Mouse (Mus musculus) gastrocnemius, postnatal 4 days (tissue): ENCODE results near the gene Pls1. TPM values are rescaled to one million over a fixed set of nuclear protein-coding genes. Genes with fewer than 3 reads are reported as not detected.
A peak's percentile ranks its signal among the peaks of the same experiment; 100 is the strongest.

Experiments
- DNase-seq, 2 experiments: peaks; one replicate each; pipeline ENCODE4 v3.0.0; 2021 to 2022; ENCODE audit warnings: low spot score in 2 of 2, mixed read lengths in 2 of 2
- total RNA-seq, 2 experiments: library from RNA; stranded (reverse); gene quantifications; 2 replicates each; pipeline ENCODE4 v1.2.3; 2021

Gene Pls1
- total RNA-seq, 2 experiments from 2014 or later: 0.67 to 0.78 TPM

DNA sequence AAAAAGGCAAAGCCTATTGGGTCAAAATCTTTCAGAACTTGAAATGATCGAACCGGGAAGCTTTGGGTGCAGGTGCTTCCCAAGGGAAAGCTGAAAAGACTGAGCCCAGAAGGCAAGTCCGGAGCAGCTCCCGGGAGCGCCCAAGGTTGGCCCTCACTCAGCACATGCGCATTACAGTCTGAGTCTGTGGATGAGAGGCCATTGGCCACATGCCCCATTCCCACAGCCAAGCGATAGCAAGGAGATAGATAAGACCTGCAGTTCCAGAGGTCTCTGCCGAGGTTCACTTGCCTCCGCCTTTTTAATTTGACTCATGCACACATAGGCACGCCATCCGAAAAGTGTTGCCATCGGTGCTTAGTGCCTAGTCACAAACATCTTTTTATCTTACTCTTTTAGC lies 39.7 kb downstream of the Pls1 start:
- DNase-seq: no peak

DNA sequence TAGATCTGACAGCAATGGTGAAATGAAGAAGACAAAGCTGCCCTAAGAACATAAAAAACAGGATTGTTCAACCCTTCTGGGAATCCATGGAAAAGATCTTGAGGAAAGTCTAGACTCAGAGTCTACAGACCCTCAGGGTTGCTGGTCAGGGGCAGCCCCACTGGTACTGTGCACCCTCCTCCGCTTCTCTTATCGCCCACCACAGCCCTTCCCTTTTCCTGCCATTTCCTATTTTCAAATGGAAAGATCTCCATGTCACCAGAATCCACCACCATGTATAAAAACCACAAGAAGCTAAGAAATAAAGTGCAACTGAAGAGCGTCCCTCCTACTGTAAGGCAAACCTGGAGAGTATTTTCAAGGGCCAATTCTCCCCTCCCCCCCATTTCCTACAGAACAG lies 41.3 kb downstream of the Pls1 start:
- DNase-seq: no peak

DNA sequence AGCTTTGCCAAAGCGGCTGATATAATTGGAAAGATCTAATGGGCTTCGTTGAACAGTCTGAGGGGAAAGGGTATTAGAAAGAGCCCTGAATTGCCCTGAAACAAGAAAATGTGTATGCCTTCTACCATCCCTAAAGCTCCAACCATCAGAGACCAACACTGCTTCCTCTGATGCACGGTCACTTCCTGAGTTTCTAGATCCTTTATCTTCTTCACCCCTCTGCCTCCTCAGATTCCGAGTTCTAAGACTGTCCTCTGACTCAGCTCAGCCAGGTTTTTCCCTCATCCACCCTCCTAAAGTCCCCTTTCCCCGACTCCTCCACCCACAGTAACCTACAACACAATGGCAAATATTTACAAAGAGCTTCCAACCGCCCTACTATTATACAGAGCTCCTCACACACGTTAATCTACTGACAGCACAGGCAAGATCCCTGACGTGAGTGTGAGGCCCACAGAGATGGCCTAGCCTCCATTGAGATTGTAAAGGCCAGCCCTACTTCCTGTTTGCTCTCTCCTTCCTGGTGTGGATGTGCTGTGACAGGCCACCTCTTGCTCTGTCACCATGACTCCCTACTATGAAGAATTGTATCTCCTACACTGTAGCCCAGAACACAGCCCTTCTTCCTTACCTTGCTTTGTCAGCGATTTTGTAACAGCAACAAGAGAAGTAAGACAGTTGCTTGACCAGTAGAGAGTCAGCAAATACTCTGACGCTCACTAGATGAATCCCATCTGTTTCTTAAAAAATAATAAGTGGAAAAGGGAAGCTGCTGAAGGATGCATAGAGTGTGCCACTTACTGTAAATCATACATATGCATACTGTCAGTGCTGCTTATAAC lies 43.3 kb downstream of the Pls1 start:
- DNase-seq: no peak

DNA sequence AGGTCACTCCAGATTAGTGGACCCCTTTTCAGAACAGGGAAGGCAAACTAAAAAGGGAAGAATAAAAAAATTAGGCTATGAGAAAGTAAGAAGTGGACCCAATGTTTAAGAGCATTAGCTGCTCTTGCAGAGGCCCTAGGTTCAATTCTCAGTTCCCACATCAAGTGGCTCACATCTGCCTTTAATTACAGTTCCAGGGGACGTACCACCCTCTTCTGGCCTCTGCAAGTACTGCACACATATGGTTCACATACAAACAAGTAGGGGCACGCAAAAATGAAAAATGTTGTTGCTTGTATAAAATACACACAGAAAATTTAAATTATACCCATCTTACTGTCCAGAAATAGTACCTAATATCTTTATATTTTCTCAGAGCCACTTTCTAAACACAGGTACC lies 48.8 kb downstream of the Pls1 start:
- no peak for DNase-seq

DNA sequence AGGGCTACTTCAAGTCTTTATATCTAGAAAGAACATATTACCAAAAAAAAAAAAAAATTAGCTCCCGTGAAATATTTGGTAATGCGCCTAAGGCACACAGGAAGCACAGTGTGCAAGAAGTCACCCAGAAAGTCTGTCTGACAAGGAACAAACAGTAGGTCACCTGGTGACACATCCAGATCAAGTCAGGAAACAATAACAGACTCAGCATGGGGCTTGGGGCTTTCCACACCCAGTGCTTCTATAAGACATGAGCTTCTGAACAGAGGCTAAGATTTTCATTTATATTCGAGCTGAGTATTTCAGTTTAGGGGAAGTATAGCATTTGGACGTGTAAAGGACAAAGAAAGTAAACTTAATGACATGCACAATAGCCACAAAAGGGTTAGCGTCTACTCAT lies 49.3 kb downstream of the Pls1 start:
- DNase-seq: no peak

DNA sequence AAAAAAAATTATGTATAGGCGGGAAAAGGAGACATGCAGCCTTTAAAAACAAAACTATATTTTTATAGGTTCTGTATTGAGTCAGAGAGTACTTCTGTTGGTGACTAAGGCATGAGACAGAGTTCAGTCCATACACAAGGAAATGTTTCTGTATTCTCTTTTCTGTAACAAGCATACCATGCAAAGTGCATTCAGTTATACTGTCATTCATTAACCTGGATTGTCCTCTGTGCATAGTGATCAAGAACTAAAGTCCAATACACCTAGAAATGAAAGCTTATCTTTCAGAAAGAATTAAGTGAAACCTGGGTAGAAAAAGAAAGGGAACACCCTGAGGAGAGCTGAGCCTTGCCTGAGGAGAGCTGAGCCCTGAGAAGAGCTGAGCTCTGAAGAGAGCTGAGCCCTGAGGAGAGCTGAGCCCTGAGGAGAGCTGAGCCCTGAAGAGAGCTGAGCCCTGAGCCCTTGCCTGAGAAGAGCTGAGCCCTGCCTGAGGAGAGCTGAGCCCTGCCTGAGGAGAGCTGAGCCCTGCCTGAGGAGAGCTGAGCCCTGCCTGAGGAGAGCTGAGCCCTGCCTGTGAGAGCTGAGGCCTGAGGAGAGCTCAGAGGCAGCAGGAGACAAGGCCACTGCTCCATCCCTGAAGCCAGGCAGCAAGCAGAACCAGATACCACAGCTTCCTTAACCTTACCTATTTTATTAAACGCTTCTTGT lies 49.9 kb downstream of the Pls1 start:
- no peak for DNase-seq

DNA sequence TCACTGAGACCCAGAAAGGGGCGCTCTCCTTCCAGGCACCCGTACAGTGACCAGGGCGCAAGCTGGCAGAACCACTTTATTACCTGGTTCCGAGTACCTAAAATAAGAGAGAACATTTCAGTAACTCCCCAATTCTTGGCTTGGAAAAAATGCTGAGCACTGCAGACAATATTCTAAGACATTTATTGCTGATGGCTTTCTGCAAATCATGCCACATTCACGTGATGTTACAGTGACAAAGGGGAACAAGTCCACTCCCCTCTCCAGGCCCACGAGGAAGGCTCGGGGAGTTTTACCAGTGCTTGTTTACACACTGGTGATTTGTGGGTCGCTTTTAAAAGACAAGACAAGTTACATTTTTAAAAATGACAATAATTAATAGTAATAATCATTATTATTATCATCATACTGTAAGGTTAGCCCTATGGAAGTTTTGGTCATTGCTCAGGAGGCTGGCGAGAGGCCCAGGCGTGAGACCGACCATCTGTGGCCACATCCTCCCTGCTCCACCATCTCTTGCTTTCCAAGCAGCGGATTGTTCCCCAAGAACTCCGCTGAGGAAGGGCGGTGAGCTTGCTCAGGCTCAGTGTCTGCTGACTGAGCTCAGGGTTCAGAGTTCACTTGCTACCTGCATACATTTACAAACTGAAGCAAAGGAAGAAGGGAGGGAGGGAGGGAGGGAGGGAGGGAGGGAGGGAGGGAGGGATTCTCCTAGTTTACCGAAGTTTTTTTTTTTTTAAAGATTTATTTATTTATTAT lies 50.9 kb downstream of the Pls1 start:
- DNase-seq: no peak

DNA sequence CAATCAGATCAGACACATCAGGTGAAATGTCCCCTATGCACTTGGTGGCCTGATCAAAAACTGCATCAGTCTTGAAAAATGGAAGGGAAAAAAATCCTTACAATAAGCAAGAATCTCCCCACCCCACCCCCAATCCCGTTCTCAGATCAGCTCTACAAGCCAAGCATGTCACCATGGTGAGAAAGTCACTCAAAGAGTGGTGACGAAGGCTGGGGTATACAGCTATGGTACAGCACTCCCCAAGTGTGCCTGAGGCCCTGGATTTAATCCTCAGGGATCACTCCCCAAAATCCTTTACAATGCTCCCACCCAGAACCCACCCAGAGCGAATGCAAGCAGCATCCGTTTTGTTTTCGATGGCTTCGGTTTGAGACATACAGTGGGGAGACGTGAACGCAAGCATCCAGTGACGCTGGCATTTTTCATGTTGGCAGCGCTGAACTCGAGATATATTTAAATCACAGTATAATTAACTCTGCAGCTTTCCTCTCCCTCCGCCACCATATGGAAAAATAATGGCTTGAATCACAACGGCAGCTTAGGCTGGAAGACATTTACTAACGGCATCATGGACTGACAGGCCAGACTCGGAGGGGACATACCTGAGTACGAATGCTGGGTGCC lies 60.1 kb downstream of the Pls1 start:
- no peak for DNase-seq

DNA sequence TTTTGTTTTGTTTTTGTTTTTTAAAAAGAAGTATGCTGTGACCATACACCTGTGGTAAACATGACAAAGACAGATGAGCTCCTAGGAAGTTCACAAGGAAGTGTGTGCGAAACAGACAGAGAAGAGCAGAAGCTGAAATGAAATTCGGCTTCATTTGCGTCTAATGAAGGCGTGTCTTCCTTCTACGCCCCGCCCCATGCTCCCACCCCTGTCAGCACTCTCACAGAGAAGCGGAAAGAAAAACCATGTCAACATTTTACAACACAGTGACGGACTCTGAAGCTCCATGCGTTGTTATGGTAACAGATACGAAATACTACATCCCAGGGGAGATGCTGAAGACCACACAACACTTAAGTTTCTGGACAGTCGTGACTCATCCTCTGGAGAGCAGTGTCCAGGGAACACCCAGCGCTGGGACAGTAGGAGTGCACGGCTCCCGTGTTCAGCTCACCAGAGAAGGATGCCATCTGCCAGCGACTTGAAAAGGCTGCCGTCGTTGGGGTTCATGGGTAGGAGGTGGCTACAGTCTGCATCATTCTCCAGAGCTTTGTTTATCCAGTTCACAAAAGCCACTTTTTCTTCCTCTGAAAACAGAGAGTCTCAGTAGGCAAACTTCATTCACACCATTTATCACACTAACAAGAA lies 61.3 kb downstream of the Pls1 start:
- DNase-seq: no peak

DNA sequence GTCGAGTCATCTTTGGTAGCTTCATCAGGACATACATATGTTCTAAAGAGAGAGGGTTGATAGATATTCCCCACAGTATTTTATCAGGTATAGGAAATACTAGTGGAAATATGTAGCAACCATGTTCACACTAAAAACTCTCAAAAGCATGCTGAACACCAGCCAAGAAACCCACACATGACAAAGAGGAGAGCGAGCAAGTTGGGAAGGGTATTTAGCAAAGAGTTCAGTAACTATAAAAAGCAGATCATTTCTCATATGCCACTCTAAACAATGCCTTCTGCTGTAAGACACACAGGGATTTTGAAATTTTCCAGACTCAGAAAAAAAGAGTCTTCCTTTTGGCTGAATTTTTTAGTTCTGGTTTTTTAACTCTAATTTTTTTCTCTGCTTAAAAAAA lies 73.4 kb downstream of the Pls1 start:
- DNase-seq: no peak

DNA sequence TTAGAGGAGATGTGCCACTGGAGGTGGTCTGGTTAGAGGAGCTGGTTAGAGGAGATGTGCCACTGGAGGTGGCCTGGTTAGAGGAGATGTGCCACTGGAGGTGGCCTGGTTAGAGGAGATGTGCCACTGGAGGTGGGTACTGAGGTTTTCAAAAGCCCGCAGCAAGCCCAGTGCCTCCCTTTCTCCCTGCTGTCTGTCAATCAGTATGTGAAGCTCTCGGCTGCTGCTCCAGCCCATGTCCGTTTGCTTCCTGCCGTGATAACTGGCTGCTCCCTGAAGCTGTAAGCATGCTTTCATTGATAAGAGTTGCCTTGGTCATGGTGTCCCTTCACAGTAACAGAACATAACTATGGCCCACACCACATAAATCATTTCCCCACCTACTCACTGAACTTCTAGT lies 81.9 kb downstream of the Pls1 start:
- DNase-seq: no peak

DNA sequence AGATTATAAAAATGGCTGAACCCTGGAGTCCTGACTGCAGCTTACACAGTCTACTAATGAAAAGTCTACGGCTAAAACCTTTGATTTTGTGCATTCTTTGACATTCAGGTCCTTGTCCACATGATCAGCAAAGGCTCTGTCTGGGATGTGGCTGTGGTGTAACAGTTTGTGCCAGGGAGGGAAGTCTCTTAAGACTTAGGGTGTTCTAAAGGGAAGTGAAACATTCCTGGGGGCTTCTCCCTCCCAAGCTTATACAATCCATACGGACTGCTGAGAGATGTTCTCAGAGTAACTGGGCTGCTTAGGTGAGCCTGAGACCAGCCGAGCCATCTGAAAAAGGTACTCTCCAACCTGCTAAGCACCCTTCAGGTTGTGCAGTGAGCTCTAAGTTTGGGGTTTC lies 82.9 kb downstream of the Pls1 start:
- no peak for DNase-seq

DNA sequence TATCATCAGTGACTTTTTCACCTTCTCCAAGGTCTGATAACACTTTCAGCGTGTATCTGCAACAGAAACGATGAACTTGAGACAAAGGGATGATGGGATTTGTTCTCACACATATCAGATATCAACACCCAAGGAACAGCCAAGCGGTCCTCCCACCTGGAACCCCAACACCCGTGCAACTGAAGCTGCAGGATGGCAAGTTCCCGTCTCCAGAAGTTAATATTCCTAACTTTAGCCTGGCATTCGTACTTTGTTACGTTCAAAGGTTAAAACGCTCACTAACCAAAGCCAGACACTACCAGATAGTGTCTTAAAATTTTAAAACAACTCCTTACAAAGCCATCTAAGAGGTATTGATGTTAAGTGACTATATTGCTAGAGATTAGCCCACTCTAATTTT lies 83.7 kb downstream of the Pls1 start:
- DNase-seq: no peak

DNA sequence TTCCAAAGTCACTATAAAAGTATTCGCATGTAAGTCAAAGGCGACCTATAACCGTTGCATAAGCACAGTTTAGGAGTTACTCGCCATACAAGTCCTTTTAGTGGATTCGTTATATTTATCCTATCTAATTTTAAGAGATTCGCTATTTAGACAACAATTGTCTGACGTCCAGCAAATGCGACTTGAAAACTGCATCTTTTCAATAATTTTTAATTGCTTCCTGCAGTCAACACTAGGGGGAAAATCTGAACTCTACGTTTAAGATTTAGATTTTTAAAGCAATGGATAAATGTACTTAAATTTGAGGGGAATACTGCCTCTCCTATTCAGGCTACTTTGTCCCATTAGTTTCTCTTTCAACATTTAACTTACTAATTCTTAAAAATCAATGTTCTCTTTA lies 94.4 kb downstream of the Pls1 start:
- no peak for DNase-seq

DNA sequence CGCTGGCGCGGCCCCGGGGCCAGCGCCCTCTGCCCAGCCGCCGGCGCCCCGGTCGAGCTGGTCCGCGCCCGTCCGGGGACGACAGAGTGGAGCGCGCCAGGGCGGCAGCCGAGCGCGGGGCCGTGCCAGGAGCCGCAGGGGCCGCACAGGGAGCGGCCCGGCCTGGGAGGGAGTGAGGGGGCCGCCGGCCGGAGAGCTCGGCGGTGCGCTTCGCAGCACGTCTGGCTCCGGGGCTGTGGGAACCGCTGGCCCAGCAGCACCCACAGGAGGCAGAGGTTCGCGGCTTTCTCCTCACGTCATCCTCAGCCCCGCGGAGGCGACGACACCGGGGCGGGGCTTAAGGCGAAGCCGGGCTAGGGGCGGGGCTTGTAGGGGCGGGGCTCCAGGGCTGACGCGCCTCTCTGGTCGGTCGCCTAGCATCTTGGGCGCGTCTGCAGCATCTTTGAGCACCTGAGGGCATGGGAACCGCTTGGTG lies 95.0 kb downstream of the Pls1 start, which contains the start of gene Trpc1:
TSS of gene Trpc1 (minus strand) at position 339 of the 475 bp plus-strand sequence.
- DNase-seq: peak; percentile 54 to 70

DNA sequence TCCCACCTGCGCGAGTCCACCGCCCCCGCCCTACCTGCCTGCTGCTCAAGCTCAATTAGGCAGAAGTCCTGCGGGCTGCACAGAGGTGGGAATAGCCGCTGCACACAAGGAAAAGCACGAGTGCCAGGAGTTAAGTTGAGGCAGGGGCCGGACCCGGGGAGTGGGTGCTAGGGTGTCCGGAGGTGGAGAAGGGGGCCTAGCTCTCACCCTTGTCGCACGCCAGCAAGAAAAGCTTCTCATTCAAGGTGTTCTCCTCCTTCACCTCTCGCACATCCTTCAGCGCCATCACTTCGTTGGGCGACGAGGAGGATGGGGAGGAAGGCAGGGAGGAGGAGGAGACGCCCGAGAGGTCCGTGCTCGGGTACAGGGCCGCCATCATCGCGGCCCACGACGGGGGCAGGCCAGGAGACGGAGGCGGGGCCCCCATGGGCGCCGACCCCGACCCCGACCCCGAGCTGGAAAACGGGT lies 95.6 kb downstream of the Pls1 start:
- DNase-seq: no peak

DNA sequence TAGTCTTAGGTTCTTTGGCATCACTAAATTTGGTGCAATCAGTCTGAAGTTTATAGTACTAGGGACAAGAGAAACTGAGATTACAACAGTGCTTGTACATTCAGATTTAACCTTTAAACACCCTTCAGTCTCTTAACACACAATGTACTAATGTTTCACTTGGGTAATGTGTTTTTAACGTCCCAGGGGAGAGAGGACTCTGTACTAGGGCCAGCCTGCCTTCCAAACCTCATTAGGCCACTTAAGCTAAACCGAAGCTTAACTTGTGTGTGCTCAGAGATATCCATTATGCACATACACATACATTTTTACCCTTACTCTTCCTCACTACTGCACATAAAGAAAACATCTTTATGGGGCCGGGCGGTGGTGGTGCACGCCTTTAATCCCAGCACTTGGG lies 97.8 kb downstream of the Pls1 start:
- no peak for DNase-seq

DNA sequence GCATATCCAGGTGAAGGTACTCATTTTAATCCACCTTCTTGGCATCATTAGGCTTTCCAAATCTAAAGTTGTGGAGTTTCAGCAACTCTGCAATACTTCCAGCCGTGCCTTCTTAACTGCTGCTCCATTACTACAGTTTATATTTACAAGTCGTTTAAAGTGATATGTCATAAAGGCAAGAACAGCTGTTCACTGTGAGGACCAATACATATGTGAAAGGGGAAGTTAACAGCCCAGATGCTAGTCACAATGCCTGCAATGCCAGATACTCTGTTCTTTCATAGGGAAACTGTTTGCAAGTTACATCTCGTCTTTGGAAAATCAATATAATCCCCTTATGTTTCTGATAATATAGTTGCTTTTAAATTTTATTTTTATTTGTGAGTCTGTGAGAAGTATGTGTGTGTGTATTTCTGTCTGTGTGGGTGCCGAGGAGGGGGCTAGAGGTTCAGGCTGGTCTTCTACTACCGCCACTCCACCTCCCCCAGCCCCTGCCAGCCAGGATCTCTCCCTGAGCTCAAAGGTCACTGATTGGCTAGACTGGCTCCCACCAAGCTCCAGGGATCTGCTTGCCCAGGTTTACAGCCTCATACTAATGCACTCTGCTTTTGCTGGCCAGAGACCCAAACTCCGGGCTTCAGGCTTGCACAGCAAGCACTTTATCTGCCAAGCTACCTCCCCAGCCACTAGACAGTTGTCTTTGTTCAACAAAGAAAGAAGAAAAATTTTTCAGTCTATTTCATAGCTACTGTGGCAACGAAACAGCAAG lies 100.1 kb downstream of the Pls1 start:
- no peak for DNase-seq

DNA sequence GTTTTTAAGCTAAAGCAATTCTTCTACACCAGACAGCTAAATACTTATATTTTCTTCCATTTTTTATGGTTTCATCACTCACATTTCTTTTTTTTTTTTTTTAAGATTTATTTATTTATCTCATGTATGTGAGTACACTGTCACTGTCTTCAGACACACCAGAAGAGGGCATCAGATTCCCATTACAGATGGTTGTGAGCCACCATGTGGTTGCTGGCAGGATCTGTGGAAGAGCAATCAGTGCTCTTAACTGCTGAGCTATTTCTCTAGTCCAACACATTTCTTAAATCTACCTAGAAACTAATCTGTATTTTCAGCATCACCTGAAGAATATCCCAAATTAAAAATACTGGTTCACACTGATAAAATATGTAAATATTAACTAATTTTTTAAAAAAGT lies 108.9 kb downstream of the Pls1 start:
- no peak for DNase-seq

DNA sequence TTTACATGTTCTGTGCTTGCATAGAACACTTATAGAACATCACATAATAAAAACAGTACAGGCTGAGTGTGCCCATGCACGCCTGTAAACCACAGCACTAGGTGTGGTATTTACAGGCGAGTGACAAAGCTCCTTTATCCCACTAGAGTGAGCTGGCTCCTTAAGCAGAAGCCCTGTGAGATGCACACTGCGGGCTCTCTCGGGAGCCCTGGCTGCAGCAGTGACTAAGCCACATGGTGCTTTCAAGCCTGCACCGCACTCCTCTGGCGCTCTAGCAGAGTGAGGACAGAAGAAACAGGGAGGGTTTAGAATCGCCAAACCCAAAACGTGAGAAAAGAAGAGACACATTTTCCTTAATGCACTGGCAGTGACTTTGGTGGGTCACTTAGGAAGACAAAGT lies 132.5 kb downstream of the Pls1 start:
- DNase-seq: no peak
